Comparison of ENCODE assay signal across 15 mouse cellular contexts in the genomic region with DNA sequence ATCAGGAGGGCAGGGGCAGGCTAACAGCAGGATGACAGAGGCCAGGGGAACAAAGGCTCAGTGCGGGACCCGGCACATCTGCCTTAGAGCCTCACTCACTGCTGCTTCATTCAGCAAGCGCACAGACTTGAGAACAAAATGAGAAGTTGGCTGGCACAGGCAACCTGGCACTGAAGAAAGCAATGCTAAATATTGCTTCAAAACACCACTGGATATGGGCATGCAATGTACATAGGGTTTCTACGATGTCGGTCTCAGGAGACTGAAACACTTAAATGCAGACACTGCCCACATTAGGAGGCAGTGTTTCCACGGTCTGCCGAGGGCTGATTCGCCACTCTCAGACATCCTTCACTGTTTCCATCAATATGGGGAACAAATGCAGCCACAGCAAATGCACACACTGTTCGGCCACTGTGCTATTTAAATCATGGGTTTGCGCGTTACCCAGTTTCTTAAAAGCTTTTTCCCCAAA.
DNase-seq lines count a peak whose midpoint lies in the region; ATAC-seq lines count a peak whose summit lies in the region.
"Had no signal": no experiment of that assay in that cellular context is flagged by ENCODE, and none has a peak within 500 bp of the region (broad histone marks: within the 10 kb centered on the region; RNA-seq: fewer than 3 reads in every experiment).

No protein-coding gene starts in this region.

- H3K4me3 ChIP-seq in hindbrain, embryonic 14.5 days (replicated peaks; ENCODE audit: low read length), result no peak overlapping the region
- H3K4me3 ChIP-seq in midbrain, embryonic 16.5 days (ENCODE audit: low read depth, low read length), result no peak overlapping the region
- no peak overlapping the region for H3K4me3 ChIP-seq in kidney, embryonic 15.5 days (replicated peaks)
- H3K4me3 ChIP-seq: heart, embryonic 15.5 days; intestine, embryonic 15.5 days; limb, embryonic 12.5 days; megakaryocyte, embryonic 14.5 days had no signal

- DNase-seq in left cerebral cortex, postnatal 14 days (ENCODE audit: low spot score in 2 of 2), result peak; percentile 38 to 47
- no peak for DNase-seq in left cerebral cortex, postnatal 10 days (ENCODE audit: extremely low spot score in 1 of 2, low spot score in 2 of 2)
- no peak for DNase-seq in hindbrain, embryonic 14.5 days (ENCODE audit: low spot score)
- DNase-seq in urinary bladder, postnatal 14 days (ENCODE audit: low spot score), result no peak
- no peak for DNase-seq in spleen, postnatal 14 days (ENCODE audit: low spot score in 2 of 2)
- DNase-seq: adrenal gland, adult 2 months; gastrocnemius, postnatal 25 days; liver, postnatal 0 days; thymus, postnatal 14 days had no signal

- H3K9ac ChIP-seq in hindbrain, embryonic 14.5 days, result peak overlapping the region; percentile 28; the same call in 1 of the 2 replicates
- no peak overlapping the region for H3K9ac ChIP-seq in midbrain, embryonic 16.5 days (ENCODE audit: low read depth, low read length)
- H3K9ac ChIP-seq in kidney, embryonic 15.5 days, result no peak overlapping the region
- H3K9ac ChIP-seq: heart, embryonic 15.5 days; intestine, embryonic 15.5 days; limb, embryonic 12.5 days; liver, postnatal 0 days had no signal

- H3K9me3 ChIP-seq in hindbrain, embryonic 14.5 days (ENCODE audit: control insufficient read depth, low read length), result no peaks in the 10 kb centered on the region
- H3K9me3 ChIP-seq in midbrain, embryonic 16.5 days (replicated peaks; ENCODE audit: control insufficient read depth, low read length, poor library complexity, severe bottlenecking), result no peaks in the 10 kb centered on the region
- no peaks in the 10 kb centered on the region for H3K9me3 ChIP-seq in kidney, embryonic 15.5 days (replicated peaks)
- H3K9me3 ChIP-seq: heart, embryonic 15.5 days; intestine, embryonic 15.5 days; limb, embryonic 12.5 days; megakaryocyte, embryonic 14.5 days had no signal

- 45% methylated on average over 11 of the region's 11 CpGs for WGBS in hindbrain, embryonic 14.5 days
- WGBS in midbrain, embryonic 16.5 days, result 38% methylated on average over 11 of the region's 11 CpGs
- WGBS in kidney, embryonic 15.5 days, result 78% methylated on average over 11 of the region's 11 CpGs

- H3K27ac ChIP-seq in hindbrain, embryonic 14.5 days, result peak overlapping the region; percentile 23; the same call in 1 of the 2 replicates
- H3K27ac ChIP-seq in midbrain, embryonic 16.5 days (ENCODE audit: low read length), result peak overlapping the region; percentile 26; the same call in 1 of the 2 replicates
- H3K27ac ChIP-seq in kidney, embryonic 15.5 days, result no peak overlapping the region
- H3K27ac ChIP-seq: heart, embryonic 15.5 days; intestine, embryonic 15.5 days; limb, embryonic 12.5 days had no signal

- H3K4me1 ChIP-seq in hindbrain, embryonic 14.5 days (replicated peaks; ENCODE audit: control insufficient read depth, insufficient read depth, low read length), result peaks cover 11% of the 10 kb centered on the region
- H3K4me1 ChIP-seq in midbrain, embryonic 16.5 days (ENCODE audit: control insufficient read depth, insufficient read depth, low read length), result peaks cover 5% of the 10 kb centered on the region; the same call in 1 of the 2 replicates
- H3K4me1 ChIP-seq in kidney, embryonic 15.5 days, result no peaks in the 10 kb centered on the region
- H3K4me1 ChIP-seq: heart, embryonic 15.5 days; intestine, embryonic 15.5 days; limb, embryonic 12.5 days; megakaryocyte, embryonic 14.5 days had no signal

- H3K36me3 ChIP-seq in hindbrain, embryonic 14.5 days (replicated peaks; ENCODE audit: control insufficient read depth, insufficient read depth), result no peaks in the 10 kb centered on the region
- no peaks in the 10 kb centered on the region for H3K36me3 ChIP-seq in midbrain, embryonic 16.5 days (ENCODE audit: control insufficient read depth, insufficient read depth, low read length)
- H3K36me3 ChIP-seq in kidney, embryonic 15.5 days, result no peaks in the 10 kb centered on the region
- H3K36me3 ChIP-seq: heart, embryonic 15.5 days; intestine, embryonic 15.5 days; limb, embryonic 12.5 days had no signal

- H3K27me3 ChIP-seq in hindbrain, embryonic 14.5 days (ENCODE audit: control insufficient read depth, insufficient read depth, low read length), result no peaks in the 10 kb centered on the region
- no peaks in the 10 kb centered on the region for H3K27me3 ChIP-seq in midbrain, embryonic 16.5 days (ENCODE audit: control insufficient read depth, insufficient read depth, low read depth, low read length)
- no peaks in the 10 kb centered on the region for H3K27me3 ChIP-seq in kidney, embryonic 15.5 days
- H3K27me3 ChIP-seq: heart, embryonic 15.5 days; intestine, embryonic 15.5 days; limb, embryonic 12.5 days; megakaryocyte, embryonic 14.5 days had no signal

- H3K4me2 ChIP-seq in hindbrain, embryonic 14.5 days (replicated peaks), result peak overlapping the region; percentile 2
- H3K4me2 ChIP-seq in midbrain, embryonic 16.5 days (ENCODE audit: low read length), result no peak overlapping the region
- no peak overlapping the region for H3K4me2 ChIP-seq in kidney, embryonic 15.5 days
- H3K4me2 ChIP-seq: heart, embryonic 15.5 days; intestine, embryonic 15.5 days; limb, embryonic 12.5 days had no signal

- intact Hi-C loops in left cerebral cortex, postnatal 14 days (cut with DNase I), result no loop called here
- intact Hi-C loops in left cerebral cortex, postnatal 10 days (cut with DNase I), result no loop called here

- ATAC-seq in hindbrain, embryonic 14.5 days (ENCODE audit: low FRiP score), result peak; percentile 68; the same call in 1 of the 2 replicates
- ATAC-seq in midbrain, embryonic 16.5 days, result peak; percentile 58; the same call in 1 of the 2 replicates
- no peak for ATAC-seq in kidney, embryonic 15.5 days (replicated peaks; ENCODE audit: low FRiP score)
- ATAC-seq: intestine, embryonic 15.5 days; liver, postnatal 0 days had no signal

Comparison
In these comparisons a context has a peak if more than half of its experiments do, and no peak if none do; other contexts are left out.
1. DNase-seq: peak in left cerebral cortex, postnatal 14 days (2 of 2); none in left cerebral cortex, postnatal 10 days (0 of 2), hindbrain, embryonic 14.5 days (single experiment), urinary bladder, postnatal 14 days (single experiment) and spleen, postnatal 14 days (0 of 2).